Mouse (Mus musculus): ENCODE results near the gene Lsm14b.
A peak's percentile ranks its signal among the peaks of the same experiment; 100 is the strongest.

The Lsm14b gene

DNA sequence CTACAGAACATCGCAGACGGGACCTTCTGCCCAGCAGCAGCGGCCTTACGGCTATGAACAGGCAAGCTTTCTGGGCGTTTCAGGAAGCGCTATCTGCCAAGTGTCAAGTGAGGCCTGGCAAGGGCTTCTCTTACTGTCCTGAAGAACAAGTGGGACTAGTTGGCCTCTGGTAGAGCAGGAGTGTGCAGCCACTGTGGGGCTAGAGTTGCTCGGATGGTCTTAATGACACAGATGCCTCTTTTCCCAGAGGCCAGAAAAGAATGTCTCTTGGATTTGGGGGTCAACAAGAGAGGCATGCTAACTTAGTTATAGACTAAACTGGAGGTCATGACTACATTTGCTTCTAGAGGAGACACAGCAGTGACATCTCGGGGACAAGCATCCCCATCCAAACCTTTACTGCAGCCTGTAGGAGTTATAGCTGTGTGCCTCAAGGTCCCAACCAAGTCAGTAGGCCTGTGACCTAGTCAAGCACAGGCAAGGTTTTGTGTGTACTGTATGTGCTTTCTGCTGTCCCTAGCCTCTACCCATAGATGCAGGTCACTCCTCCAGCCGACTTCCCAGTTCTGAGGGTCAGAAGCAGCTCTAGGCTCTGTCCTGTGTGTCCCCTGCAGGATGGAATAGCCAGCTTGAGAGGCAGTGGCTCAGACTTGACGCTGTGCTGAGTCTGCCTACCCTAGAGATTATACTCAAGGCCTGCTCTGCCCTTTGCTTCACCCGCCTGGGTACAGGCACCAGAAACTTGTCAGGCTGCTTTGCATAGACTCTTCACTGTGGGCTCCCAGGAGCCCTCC, 38.7 kb downstream of the Lsm14b start:
- DNase-seq, result no peak

DNA sequence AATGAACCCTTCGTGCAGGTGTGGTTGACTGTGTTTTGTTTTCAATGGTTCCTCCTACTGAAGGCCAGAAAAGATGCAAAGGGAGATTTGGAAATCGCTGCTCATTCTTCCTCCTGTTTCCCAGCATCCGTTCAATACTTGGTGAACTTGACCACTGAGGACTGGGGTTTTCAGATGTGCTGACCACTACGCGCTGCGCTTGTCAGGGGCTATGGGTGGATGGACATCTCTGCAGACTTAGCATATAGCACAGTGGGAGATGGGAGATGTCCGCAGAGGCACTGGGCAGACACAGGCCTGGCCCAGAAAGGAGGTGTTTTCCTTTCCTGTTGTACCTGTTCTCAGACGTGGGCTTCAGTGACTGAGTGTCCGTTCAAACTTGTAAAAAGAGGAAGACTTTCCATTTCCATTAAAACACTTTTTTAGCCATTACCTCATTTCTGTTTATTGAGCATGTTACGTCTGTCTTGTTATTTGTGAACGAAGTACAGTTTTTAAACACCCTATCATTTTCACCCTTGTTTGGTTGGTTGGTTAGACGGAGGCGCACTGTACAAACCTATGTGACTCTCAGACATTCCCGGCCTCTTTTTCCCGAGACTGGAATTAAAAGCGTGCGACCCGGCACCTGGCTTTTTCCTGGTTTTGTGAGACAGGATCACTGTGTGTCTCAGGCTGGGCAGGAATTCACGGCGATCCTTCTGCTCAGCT, 45.1 kb downstream of the Lsm14b start:
- no peak for DNase-seq

- peak; percentile 96 for DNase-seq
Observed at GRCm38 (mm10) chr2:180070481-180071453, 46.0 kb downstream of the Lsm14b start, which contains the start of gene Mtg2. TSS of gene Mtg2 (plus strand) at chr2:180070588.

DNA sequence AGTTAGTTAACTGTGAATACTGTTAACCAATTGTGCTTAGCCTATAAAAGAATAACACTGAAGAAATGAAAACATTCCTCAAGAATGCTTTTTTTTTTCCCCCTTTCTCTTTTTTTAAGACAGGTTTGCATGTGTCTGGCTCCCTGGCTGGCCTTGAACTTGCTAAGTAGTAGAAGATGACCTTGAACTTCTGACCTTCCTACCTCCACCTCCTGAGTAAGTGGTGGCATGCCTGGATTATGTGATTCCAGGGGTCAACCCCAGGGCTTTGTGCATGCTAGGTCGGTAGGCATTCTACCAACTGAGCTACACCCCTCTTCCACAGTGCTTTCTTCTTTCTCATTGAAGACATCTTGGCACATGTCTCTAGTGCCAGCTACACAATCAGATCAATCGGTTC, 46.9 kb downstream of the Lsm14b start:
- DNase-seq, result no peak

DNA sequence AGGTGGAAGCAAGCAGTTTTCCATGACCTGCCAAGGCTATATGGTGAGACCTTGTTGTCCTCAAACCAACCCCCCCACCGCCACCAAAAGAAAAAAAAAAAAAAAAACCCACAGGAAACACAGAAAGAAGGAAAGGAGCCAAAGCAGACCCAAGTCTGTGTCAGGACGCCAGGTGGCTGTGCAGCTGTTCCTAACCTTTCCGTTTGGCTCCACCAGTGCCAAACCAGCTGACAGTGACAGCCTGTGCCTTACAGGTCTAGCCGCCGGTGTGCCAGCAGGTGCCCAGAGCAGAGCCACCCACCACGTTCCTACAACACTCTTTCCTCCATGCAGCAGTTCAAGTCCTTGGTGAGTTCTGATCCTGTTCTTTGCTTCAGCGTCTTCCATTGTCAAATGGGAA, 48.1 kb downstream of the Lsm14b start:
- no peak for DNase-seq

GRCm38 (mm10) chr2:180077622-180078021, 52.8 kb downstream of the Lsm14b start:
- DNase-seq, result no peak

DNA sequence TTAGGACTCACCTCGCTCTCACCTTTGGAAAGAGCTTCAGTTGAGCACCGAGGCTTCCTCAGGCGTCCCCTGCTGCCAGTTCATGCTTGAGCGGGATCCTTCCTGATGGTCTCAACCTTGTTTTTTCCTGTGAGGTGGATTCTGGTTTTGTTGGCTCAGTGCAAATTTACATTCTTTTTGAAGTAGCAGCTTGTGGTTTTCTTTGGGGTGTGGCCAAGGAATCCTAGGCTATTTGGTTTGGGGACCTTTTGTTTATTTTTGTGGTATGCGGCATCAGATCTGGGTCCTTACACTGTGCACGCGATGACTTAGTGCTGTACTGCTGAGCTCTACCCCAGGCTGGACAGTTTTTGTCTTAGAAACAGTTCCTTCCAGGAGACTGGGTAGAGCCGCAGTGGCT, 55.9 kb downstream of the Lsm14b start:
- no peak for DNase-seq

- DNase-seq, result no peak
Observed at GRCm38 (mm10) chr2:180083063-180083462, 58.3 kb downstream of the Lsm14b start.

- no peak for DNase-seq
Observed at GRCm38 (mm10) chr2:180084565-180084964, 59.8 kb downstream of the Lsm14b start.
